Mouse (Mus musculus) liver, embryonic 14 days (tissue): ENCODE results near the gene Cadm2. TPM values are rescaled to one million over a fixed set of nuclear protein-coding genes. Genes with fewer than 3 reads are reported as not detected.

Experiments used
- polyA plus RNA-seq: library from polyadenylated mRNA; depleted of rRNA; stranded (reverse); fragments of >200 nt; gene quantifications from 2 replicates; pipeline ENCODE4 v1.2.3, GENCODE M21; 2012; rRNA removed

The Cadm2 gene
- polyA plus RNA-seq, result 0.01 TPM in 1 of 2 replicates, not detected in the other

GRCm38 (mm10) chr16:67620826-67621505 is at the start of gene Cadm2:
Cadm2 (minus strand) TSS chr16:67620908.

